Mouse (Mus musculus): ENCODE data around the gene Gm9837.

The Gm9837 gene

GRCm38 (mm10) chr11:53425711-53426255, 44.5 kb downstream of the Gm9837 start:
- DNase-seq (ENCODE audit: low spot score): no peak

GRCm38 (mm10) chr11:53425251-53425650, 45.0 kb downstream of the Gm9837 start:
- DNase-seq (ENCODE audit: low spot score): no peak

GRCm38 (mm10) chr11:53424826-53425225, 45.5 kb downstream of the Gm9837 start:
- DNase-seq (ENCODE audit: low spot score): no peak

- no peak for DNase-seq (ENCODE audit: low spot score)
Measured at GRCm38 (mm10) chr11:53423036-53423435, 47.2 kb downstream of the Gm9837 start, which contains the start of gene Leap2. Gene Leap2, minus strand, starts transcription at chr11:53423170.
